Mouse (Mus musculus): ENCODE data around the gene Exosc9. TPM values are rescaled to one million over a fixed set of nuclear protein-coding genes. Genes with fewer than 3 reads are reported as not detected.

The Exosc9 gene
- polyA plus RNA-seq, 1 experiment from 2014 or later: 73.4 TPM

Other genes starting within 250 kb of the Exosc9 start
- gene Anxa5, start 76.7 kb upstream of the Exosc9 start, polyA plus RNA-seq (2015; fragmentation: Nextera tagmentation; extraction: Ambion mirVana): 74.7 and 94.7 TPM in 2 replicates
- 0.29 and 0.41 TPM in 2 replicates for gene 1810062G17Rik, start 76.7 kb upstream of the Exosc9 start, polyA plus RNA-seq (2015; fragmentation: Nextera tagmentation; extraction: Ambion mirVana)
- 0.47 and 0.75 TPM in 2 replicates for gene Gm11549, start 30.8 kb upstream of the Exosc9 start, polyA plus RNA-seq (2015; fragmentation: Nextera tagmentation; extraction: Ambion mirVana)
- gene Ccna2, start 19.5 kb downstream of the Exosc9 start, polyA plus RNA-seq (2015; fragmentation: Nextera tagmentation; extraction: Ambion mirVana): 33.8 and 39.4 TPM in 2 replicates
- 23.7 and 25.4 TPM in 2 replicates for gene Bbs7, start 60.9 kb downstream of the Exosc9 start, polyA plus RNA-seq (2015; fragmentation: Nextera tagmentation; extraction: Ambion mirVana)
- gene Trpc3, start 137.6 kb downstream of the Exosc9 start, polyA plus RNA-seq (2015; fragmentation: Nextera tagmentation; extraction: Ambion mirVana): 11.3 and 14.6 TPM in 2 replicates

Data from hindbrain, embryonic 16.5 days (tissue).